Mouse (Mus musculus): ENCODE results near the gene B3gnt9. TPM values are rescaled to one million over a fixed set of nuclear protein-coding genes. Genes with fewer than 3 reads are reported as not detected.

The B3gnt9 gene
- polyA plus RNA-seq, 1 experiment from 2014 or later, result 45.5 TPM

GRCm38 (mm10) chr8:105205748-105206147, 49.2 kb downstream of the B3gnt9 start:
- H3K36me3 ChIP-seq, result peaks cover 16% of the 10 kb centered on the region
- no peak for ATAC-seq (ENCODE audit: insufficient number of reproducible peaks, low FRiP score, low TSS enrichment, low read depth)
- 92% methylated on average over 1 of the region's 1 CpGs for whole genome bisulfite sequencing

More at GRCm38 (mm10) chr8:105205748-105206147, 49.2 kb downstream of the B3gnt9 start:
- Histone ChIP-seq H3K27me3 (no peaks in the 10 kb centered on the region), H3K4me2 (replicated peaks) (no peak overlapping the region), H3K9me3 (replicated peaks) (no peaks in the 10 kb centered on the region), H3K4me3 (replicated peaks) (no peak overlapping the region), H3K9ac (no peak overlapping the region), H3K4me1 (no peaks in the 10 kb centered on the region), H3K27ac (replicated peaks) (no peak overlapping the region)

Other genes with a start within 250 kb of the B3gnt9 start
- gene Ces3a, start 206.6 kb downstream of the B3gnt9 start, polyA plus RNA-seq (2015; fragmentation: Nextera tagmentation; extraction: Ambion mirVana), result not detected in 2 replicates
- not detected in 2 replicates for gene Ces3b, start 171.4 kb downstream of the B3gnt9 start, polyA plus RNA-seq (2015; fragmentation: Nextera tagmentation; extraction: Ambion mirVana)
- gene Ces4a, start 123.4 kb downstream of the B3gnt9 start, polyA plus RNA-seq (2015; fragmentation: Nextera tagmentation; extraction: Ambion mirVana), result not detected in 2 replicates
- gene Cbfb, start 84.5 kb downstream of the B3gnt9 start, polyA plus RNA-seq (2015; fragmentation: Nextera tagmentation; extraction: Ambion mirVana), result 79.1 and 81.6 TPM in 2 replicates
- 24.9 and 26.1 TPM in 2 replicates for gene D230025D16Rik, start 30.0 kb downstream of the B3gnt9 start, polyA plus RNA-seq (2015; fragmentation: Nextera tagmentation; extraction: Ambion mirVana)
- 27.4 and 28.8 TPM in 2 replicates for gene Tradd, start 9.5 kb upstream of the B3gnt9 start, polyA plus RNA-seq (2015; fragmentation: Nextera tagmentation; extraction: Ambion mirVana)
- gene Fbxl8, start 9.5 kb upstream of the B3gnt9 start, polyA plus RNA-seq (2015; fragmentation: Nextera tagmentation; extraction: Ambion mirVana), result 3.3 and 4.0 TPM in 2 replicates
- gene Hsf4, start 14.6 kb upstream of the B3gnt9 start, polyA plus RNA-seq (2015; fragmentation: Nextera tagmentation; extraction: Ambion mirVana), result 0.13 and 0.33 TPM in 2 replicates
- 3.6 and 4.4 TPM in 2 replicates for gene Nol3, start 21.0 kb upstream of the B3gnt9 start, polyA plus RNA-seq (2015; fragmentation: Nextera tagmentation; extraction: Ambion mirVana)
- gene 4931428F04Rik, start 34.7 kb upstream of the B3gnt9 start, polyA plus RNA-seq (2015; fragmentation: Nextera tagmentation; extraction: Ambion mirVana), result 12.1 and 14.5 TPM in 2 replicates
- 10.2 and 11.0 TPM in 2 replicates for gene Exoc3l, start 40.9 kb upstream of the B3gnt9 start, polyA plus RNA-seq (2015; fragmentation: Nextera tagmentation; extraction: Ambion mirVana)
- 67.9 and 79.6 TPM in 2 replicates for gene E2f4, start 42.5 kb upstream of the B3gnt9 start, polyA plus RNA-seq (2015; fragmentation: Nextera tagmentation; extraction: Ambion mirVana)
- 9.9 and 11.4 TPM in 2 replicates for gene Elmo3, start 50.4 kb upstream of the B3gnt9 start, polyA plus RNA-seq (2015; fragmentation: Nextera tagmentation; extraction: Ambion mirVana)
- gene Lrrc29, start 71.1 kb upstream of the B3gnt9 start, polyA plus RNA-seq (2015; fragmentation: Nextera tagmentation; extraction: Ambion mirVana), result 1.6 and 2.0 TPM in 2 replicates
- 131 TPM in 2 replicates for gene Tmem208, start 71.2 kb upstream of the B3gnt9 start, polyA plus RNA-seq (2015; fragmentation: Nextera tagmentation; extraction: Ambion mirVana)
- gene Fhod1, start 92.8 kb upstream of the B3gnt9 start, polyA plus RNA-seq (2015; fragmentation: Nextera tagmentation; extraction: Ambion mirVana), result 2.0 and 2.6 TPM in 2 replicates
- gene Slc9a5, start 93.7 kb upstream of the B3gnt9 start, polyA plus RNA-seq (2015; fragmentation: Nextera tagmentation; extraction: Ambion mirVana), result 2.6 and 3.4 TPM in 2 replicates
- gene Plekhg4, start 118.1 kb upstream of the B3gnt9 start, polyA plus RNA-seq (2015; fragmentation: Nextera tagmentation; extraction: Ambion mirVana), result 0.25 and 0.45 TPM in 2 replicates
- 0.05 TPM in 1 of 2 replicates, not detected in the other for gene Kctd19, start 158.3 kb upstream of the B3gnt9 start, polyA plus RNA-seq (2015; fragmentation: Nextera tagmentation; extraction: Ambion mirVana)
- 1.1 and 2.6 TPM in 2 replicates for gene Lrrc36, start 158.4 kb upstream of the B3gnt9 start, polyA plus RNA-seq (2015; fragmentation: Nextera tagmentation; extraction: Ambion mirVana)
- gene Tppp3, start 216.4 kb upstream of the B3gnt9 start, polyA plus RNA-seq (2015; fragmentation: Nextera tagmentation; extraction: Ambion mirVana), result 157 and 180 TPM in 2 replicates
- gene Zdhhc1, start 241.7 kb upstream of the B3gnt9 start, polyA plus RNA-seq (2015; fragmentation: Nextera tagmentation; extraction: Ambion mirVana), result 55.4 and 59.8 TPM in 2 replicates

Measured in embryonic facial prominence, embryonic 15.5 days (tissue).